Mouse (Mus musculus): ENCODE data around the gene Clasrp. TPM values are rescaled to one million over a fixed set of nuclear protein-coding genes. Genes with fewer than 3 reads are reported as not detected.

Clasrp gene
- total RNA-seq, 2 experiments from 2014 or later: 19.6 to 24.2 TPM

- no peak for ATAC-seq (replicated peaks; ENCODE audit: poor library complexity, severe bottlenecking)
Measured at GRCm38 (mm10) chr7:19565803-19566202, 38.5 kb downstream of the Clasrp start.

DNA sequence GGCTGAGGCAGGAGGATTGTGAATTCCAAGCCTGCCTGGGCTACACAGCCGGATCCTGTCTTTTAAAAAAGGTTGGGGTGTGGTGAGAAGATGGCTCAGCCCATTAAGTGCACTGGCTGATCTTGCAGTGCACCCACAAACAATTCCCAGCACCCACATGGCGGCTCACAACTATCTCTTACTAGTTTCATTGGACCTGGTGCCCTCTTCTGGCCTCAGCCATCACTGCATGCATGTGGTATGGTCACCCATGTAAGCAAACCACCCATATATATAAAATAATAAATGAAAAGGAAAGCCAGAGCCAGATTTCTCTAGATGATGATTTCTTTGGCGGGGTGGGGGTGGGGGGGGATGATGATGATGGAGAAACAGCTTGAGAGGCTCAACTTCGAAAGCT, 39.8 kb downstream of the Clasrp start:
- ATAC-seq (replicated peaks; ENCODE audit: poor library complexity, severe bottlenecking): no peak

DNA sequence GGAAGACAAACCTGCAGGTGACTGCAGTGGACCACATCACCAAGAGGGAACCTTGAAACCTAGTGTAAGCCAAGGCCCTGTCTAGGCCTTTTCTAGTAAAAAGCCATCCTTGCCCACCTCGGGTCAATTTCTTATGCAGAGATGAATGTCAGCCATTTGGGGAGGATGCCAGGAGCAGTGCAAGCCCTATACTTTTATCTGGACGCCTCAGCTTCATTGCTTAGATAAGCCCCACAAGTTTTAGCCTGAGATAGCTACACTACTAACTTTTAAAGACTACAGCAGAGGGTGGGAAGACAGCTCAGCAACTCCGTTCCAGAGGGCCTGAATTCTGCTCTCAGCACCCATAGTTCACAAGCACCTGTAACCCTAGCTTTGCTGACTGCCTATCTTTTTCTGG, 40.4 kb downstream of the Clasrp start:
- no peak for ATAC-seq (replicated peaks; ENCODE audit: poor library complexity, severe bottlenecking)

DNA sequence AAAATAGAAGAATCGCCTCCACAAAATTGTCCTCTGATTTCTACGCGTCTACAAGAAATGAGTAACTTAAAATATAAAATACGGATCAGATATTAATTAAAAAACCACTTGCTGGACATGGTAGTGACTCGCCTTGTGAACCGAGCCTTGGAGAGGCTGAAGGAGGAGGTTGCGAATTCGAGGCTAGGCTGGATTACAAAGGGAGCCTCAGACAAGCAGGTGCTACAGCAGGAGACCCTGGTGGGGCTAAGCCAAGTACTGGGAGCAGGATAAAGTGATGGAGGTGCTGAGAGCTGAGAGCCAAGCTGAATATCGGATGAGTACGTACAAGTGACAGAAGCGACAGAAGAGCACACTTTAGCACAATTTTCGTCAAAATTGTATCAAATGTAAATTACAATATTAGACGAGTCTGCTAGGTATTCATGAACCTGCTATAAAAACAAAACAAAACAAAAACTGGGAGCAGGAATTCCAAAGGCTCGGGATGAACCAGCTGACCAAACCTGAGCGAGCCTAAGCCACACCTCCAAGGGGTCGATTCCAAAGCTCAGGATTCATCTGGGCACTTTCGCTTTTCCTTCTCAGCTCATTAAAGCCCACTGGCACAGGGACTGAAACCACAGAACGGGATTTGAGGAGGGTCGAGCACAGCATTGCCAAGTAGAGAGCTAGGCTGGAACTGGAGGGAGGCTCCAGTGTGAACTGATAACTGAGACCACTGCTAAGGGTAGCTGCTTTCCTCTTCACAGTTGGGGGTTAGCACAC, 41.5 kb downstream of the Clasrp start, which contains the start of gene Ppp1r37:
Gene Ppp1r37, minus strand, starts transcription at position 434 of the 768 bp plus-strand sequence.
- no peak for ATAC-seq (replicated peaks; ENCODE audit: poor library complexity, severe bottlenecking)

- peak; percentile 76 for ATAC-seq (replicated peaks; ENCODE audit: poor library complexity, severe bottlenecking)
Measured at GRCm38 (mm10) chr7:19561765-19562642, 42.3 kb downstream of the Clasrp start.

- no peak for ATAC-seq (replicated peaks; ENCODE audit: poor library complexity, severe bottlenecking)
Measured at GRCm38 (mm10) chr7:19561431-19561764, 42.9 kb downstream of the Clasrp start.

DNA sequence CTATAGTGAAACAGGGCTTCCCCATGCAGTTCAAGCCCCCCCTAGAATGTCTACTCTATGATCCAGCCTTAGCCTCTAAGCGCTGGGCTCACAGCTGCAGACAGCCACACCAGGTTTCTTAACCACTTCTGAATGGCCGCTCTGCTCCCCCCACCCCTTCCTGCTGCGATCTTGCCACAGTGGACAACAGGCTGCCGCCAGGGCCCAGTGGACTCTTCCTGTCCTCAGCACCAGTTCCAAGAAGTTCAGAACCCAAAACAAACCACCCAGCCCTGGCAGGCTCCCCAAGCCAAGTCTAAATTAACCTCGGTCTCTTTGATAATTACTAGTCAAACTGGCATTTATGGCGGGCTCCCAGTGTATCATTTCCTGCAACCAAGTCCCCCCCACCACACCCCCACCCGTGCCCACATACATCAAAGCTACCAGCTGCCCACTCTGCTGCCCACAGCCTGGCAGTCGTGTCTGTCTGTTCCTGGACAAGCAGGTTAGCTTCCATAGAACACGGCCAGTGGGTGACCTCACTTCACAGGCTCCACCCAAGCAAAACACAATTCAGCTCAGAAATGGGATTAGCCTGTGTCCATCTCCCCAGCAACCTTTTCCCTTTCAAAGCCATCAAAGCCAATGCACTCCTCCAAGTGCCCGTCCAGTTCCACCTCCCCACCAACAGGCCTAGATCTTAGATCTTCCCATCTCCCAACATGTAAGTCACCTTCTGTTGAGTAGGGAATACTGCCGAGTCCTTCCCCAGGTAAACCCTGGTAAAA, 43.6 kb downstream of the Clasrp start:
- ATAC-seq (replicated peaks; ENCODE audit: poor library complexity, severe bottlenecking): peak; percentile 39

- peak; percentile 17; the same call in 1 of the 2 replicates for ATAC-seq (replicated peaks; ENCODE audit: poor library complexity, severe bottlenecking)
Measured at GRCm38 (mm10) chr7:19558965-19559364, 45.3 kb downstream of the Clasrp start.

- ATAC-seq (replicated peaks; ENCODE audit: poor library complexity, severe bottlenecking): no peak
Measured at GRCm38 (mm10) chr7:19557982-19558900, 46.0 kb downstream of the Clasrp start.

DNA sequence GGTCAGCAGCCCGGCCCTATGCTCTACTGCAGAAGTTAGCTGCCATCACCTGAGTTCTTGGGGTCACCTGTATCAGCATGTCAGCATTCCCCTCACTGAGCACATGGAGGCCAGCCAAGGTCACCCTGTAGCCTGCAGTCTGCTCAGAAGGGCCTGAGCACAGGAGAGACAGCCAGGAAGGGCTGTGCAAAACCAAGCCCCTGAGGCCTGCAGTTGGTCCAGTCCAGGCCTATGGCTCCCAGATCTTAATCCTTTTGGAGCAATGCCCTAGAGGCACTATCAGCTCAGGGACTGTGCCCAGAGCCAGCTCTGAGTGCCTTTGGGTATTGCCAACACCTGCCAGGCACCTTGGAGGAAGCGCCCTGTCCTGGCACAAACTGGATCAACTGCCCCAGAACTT, 47.2 kb downstream of the Clasrp start:
- no peak for ATAC-seq (replicated peaks; ENCODE audit: poor library complexity, severe bottlenecking)

DNA sequence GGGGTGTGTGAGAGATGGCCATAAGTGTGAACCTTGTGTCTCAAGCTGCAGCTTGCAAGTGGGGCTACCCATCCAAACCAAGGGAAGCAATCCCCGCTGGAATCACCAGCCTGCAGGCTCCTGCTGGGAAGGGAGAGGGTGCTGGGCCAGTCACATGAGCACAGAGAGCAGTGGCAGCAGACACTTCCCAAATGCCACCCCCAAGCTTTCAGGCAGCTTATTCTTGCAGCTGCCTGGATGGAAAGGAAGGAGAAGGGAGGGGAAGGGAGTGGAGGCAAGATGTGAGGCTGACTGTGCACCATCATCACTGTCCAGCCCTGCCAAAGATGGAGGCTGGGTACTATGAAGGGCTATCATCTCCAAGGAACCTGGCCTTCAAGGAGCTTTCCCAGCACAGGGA, 50.1 kb downstream of the Clasrp start:
- ATAC-seq (replicated peaks; ENCODE audit: poor library complexity, severe bottlenecking): no peak

GRCm38 (mm10) chr7:19552443-19552842, 51.8 kb downstream of the Clasrp start:
- 0 out of 2 replicates have a peak, but pooled peaks have one; percentile 23 for ATAC-seq (replicated peaks; ENCODE audit: poor library complexity, severe bottlenecking)

DNA sequence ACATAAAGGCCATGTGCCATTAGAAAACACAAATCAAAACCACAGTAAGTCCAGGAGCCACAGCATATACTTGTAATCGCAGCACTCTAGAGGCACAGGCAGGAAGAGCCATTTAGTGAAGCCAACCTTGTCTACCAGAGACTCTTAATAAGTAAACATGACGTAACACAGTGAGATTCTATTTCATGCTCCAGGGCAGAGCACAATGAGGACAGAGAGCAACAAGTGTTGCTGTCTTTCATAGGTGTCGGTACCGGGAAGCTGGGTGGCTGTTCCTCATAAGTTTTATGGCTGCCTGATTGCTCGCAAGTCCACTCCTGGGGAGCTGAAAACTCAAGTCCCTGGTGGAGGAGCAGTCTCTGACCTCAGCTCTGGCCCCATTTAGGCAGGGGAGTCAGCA, 52.7 kb downstream of the Clasrp start:
- no peak for ATAC-seq (replicated peaks; ENCODE audit: poor library complexity, severe bottlenecking)

- no peak for ATAC-seq (replicated peaks; ENCODE audit: poor library complexity, severe bottlenecking)
Measured at GRCm38 (mm10) chr7:19549394-19549793, 54.9 kb downstream of the Clasrp start.

GRCm38 (mm10) chr7:19547344-19547969, 56.8 kb downstream of the Clasrp start:
- no peak for ATAC-seq (replicated peaks; ENCODE audit: poor library complexity, severe bottlenecking)

DNA sequence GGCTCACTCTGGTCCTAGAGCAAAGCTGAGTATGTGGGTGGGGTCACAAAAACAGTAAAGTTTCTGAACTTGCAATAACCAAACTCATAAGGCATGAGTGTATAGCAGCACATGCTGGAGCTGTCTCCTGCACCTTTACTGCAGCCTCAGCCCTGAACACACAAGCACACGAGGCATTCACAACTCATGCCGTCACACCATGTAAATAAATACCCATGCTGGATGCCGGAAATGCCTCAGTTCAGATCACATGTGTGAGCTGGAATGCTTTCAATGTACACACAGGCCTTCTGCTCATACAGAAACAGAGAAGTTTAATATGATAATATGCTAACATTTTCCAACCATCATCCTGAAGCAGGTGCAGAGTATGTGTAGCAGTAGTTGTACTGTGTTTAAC, 58.3 kb downstream of the Clasrp start:
- ATAC-seq (replicated peaks; ENCODE audit: poor library complexity, severe bottlenecking): no peak

DNA sequence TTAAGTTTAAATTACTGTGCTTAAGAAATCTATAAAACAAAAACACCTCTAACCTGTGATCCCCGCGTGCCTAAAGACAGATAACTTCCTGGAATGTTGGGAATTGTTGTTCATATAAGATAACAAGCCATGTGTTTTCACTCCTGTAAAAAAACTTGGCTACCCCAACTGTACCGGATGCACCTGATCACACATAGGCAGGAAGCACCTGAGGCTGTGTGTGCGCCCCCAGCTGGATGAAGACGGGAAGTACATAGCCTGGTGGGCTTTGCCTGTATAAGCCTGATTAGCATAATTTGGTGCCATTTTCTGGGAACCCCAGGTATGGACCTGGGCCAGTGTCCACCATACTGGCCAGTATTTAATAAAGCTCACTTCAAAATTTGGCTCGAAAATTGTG, 60.7 kb downstream of the Clasrp start:
- ATAC-seq (replicated peaks; ENCODE audit: poor library complexity, severe bottlenecking): peak; percentile 80

DNA sequence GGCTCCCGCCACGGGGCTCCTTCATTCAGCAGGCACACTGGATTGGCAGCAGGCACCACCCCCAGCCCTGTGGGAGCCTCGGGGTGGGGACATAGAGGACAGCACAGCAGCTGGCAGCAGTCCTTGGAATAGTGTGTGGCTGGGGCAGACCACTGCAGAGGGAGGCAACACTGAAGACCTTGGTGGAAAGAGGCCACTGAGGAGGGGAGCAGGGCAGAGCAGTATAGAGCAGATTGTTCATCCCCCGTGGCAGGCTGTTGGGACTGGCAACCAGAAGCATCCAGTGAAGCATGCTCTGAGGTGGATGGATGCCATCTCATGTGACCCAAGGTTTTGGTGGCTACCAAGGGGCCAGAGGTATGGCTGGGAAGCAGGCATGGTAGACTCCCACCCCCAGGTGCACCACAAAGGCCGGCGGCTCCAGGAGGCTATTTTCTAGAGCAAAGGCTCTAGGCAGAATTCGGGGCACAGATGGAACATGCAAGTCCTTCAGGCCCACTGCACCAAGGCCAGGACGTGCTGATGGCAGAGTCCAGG, 62.1 kb downstream of the Clasrp start:
- no peak for ATAC-seq (replicated peaks; ENCODE audit: poor library complexity, severe bottlenecking)

- no peak for ATAC-seq (replicated peaks; ENCODE audit: poor library complexity, severe bottlenecking)
Measured at GRCm38 (mm10) chr7:19541681-19542154, 62.6 kb downstream of the Clasrp start.
